14 mouse cellular contexts compared by ENCODE assay signal in the genomic region with DNA sequence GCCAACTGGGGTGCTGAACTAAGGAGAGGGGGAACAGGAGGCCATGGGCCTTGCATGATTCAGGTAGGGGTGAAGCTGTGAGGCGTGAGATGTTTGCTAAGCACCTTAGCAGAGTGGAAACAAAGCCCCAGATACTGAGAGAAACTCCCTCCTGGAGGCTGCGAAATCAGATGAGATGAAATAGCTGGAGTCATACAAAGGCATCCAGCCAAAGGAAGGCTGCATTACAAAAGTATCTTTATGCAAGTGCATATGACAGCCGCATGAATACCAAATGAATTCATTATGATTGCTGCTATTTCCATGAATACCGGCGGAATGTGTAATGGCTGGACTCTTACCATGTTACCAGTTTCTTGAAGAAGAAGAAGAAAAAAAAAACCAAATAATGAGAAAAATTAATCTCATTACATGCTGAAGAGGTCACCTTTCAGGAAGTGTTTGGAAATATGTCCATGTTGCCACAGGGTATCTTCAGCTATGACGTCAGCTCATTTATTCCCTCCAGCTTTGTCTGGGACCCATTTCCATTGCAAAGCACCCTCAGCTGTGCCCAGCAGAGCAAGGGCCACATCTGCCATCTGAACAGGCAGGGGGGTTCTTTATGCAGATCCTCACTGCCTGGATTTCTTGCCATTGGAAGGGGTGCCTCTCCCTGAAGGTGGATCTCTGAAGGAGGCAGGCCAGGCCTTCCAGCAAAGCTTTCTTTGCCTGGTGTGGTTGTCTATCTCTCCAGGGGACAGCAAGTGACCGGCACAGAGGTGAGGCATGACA.
A peak's percentile ranks its signal among the peaks of the same experiment; 100 is the strongest.
DNase-seq lines count a peak whose midpoint lies in the region; ATAC-seq and TF ChIP-seq lines count a peak whose summit lies in the region.
"Had no signal": no experiment of that assay in that cellular context is flagged by ENCODE, and none has a peak within 500 bp of the region (broad histone marks: within the 10 kb centered on the region; RNA-seq: fewer than 3 reads in every experiment).

No protein-coding gene starts in this region.

- H3K27me3 ChIP-seq in forebrain, embryonic 15.5 days, result 0 out of 2 replicates have a peak, but pooled peaks cover 6% of the 10 kb centered on the region
- no peaks in the 10 kb centered on the region for H3K27me3 ChIP-seq in hindbrain, postnatal 0 days (ENCODE audit: insufficient read depth, low read length)
- no peaks in the 10 kb centered on the region; the same call in 1 of the 2 replicates for H3K27me3 ChIP-seq in midbrain, embryonic 13.5 days
- peaks cover 15% of the 10 kb centered on the region; the same call in 1 of the 2 replicates for H3K27me3 ChIP-seq in heart, embryonic 12.5 days (replicated peaks)
- H3K27me3 ChIP-seq: liver, embryonic 13.5 days had no signal

- TF ChIP-seq CTCF in hindbrain, postnatal 0 days (IDR thresholded peaks at IDR 0.05; ENCODE audit: low read depth), result no peak

- ATAC-seq in forebrain, embryonic 15.5 days (replicated peaks), result peak; percentile 68
- no peak for ATAC-seq in hindbrain, postnatal 0 days
- peak; percentile 66 for ATAC-seq in midbrain, embryonic 13.5 days
- ATAC-seq in heart, embryonic 12.5 days (ENCODE audit: insufficient number of reproducible peaks, low FRiP score), result no peak
- ATAC-seq: intestine, postnatal 0 days had no signal

- H3K27ac ChIP-seq in forebrain, embryonic 15.5 days (replicated peaks), result peak overlapping the region; percentile 70
- H3K27ac ChIP-seq in hindbrain, postnatal 0 days, result no peak overlapping the region
- H3K27ac ChIP-seq in midbrain, embryonic 13.5 days, result peak overlapping the region; percentile 76
- no peak overlapping the region for H3K27ac ChIP-seq in heart, embryonic 12.5 days (ENCODE audit: poor library complexity, severe bottlenecking)
- H3K27ac ChIP-seq: liver, embryonic 13.5 days had no signal

- 40% methylated on average over 7 of the region's 7 CpGs for WGBS in forebrain, embryonic 15.5 days
- WGBS in hindbrain, postnatal 0 days, result 46% methylated on average over 7 of the region's 7 CpGs
- WGBS in midbrain, embryonic 13.5 days, result 38% methylated on average over 7 of the region's 7 CpGs
- WGBS in heart, embryonic 12.5 days, result 81% methylated on average over 7 of the region's 7 CpGs

- peak; percentile 17 to 45 for DNase-seq in layer of hippocampus, adult 18-20 months (ENCODE audit: low spot score in 2 of 2)
- no peak for DNase-seq in layer of hippocampus, postnatal 25 days (ENCODE audit: extremely low spot score in 1 of 2, low spot score in 1 of 2)
- DNase-seq in hindbrain, postnatal 0 days (ENCODE audit: low spot score), result peak; percentile 52
- no peak for DNase-seq in kidney, postnatal 14 days
- no peak for DNase-seq in thymus, postnatal 36 days
- DNase-seq: cerebellum, postnatal 14 days; gastrocnemius, postnatal 36 days; heart, postnatal 14 days; liver, embryonic 13.5 days; lung, postnatal 14 days had no signal

- H3K4me1 ChIP-seq in forebrain, embryonic 15.5 days, result peaks cover 15% of the 10 kb centered on the region
- peaks cover 4% of the 10 kb centered on the region; the same call in 1 of the 2 replicates for H3K4me1 ChIP-seq in hindbrain, postnatal 0 days (ENCODE audit: insufficient read depth, low read length)
- peaks cover 31% of the 10 kb centered on the region for H3K4me1 ChIP-seq in midbrain, embryonic 13.5 days (replicated peaks)
- H3K4me1 ChIP-seq in heart, embryonic 12.5 days (replicated peaks), result no peaks in the 10 kb centered on the region
- H3K4me1 ChIP-seq: liver, embryonic 13.5 days had no signal

- no peak overlapping the region for H3K4me3 ChIP-seq in forebrain, embryonic 15.5 days
- no peak overlapping the region for H3K4me3 ChIP-seq in hindbrain, postnatal 0 days (ENCODE audit: low read length)
- no peak overlapping the region for H3K4me3 ChIP-seq in midbrain, embryonic 13.5 days (replicated peaks)
- no peak overlapping the region for H3K4me3 ChIP-seq in heart, embryonic 12.5 days
- H3K4me3 ChIP-seq: liver, embryonic 13.5 days had no signal

- no peak overlapping the region for H3K9ac ChIP-seq in forebrain, embryonic 15.5 days (replicated peaks)
- no peak overlapping the region for H3K9ac ChIP-seq in hindbrain, postnatal 0 days (replicated peaks; ENCODE audit: low read length)
- H3K9ac ChIP-seq in midbrain, embryonic 13.5 days (replicated peaks), result no peak overlapping the region
- no peak overlapping the region for H3K9ac ChIP-seq in heart, embryonic 12.5 days
- H3K9ac ChIP-seq: liver, embryonic 13.5 days had no signal

- H3K4me2 ChIP-seq in forebrain, embryonic 15.5 days (replicated peaks), result no peak overlapping the region
- no peak overlapping the region for H3K4me2 ChIP-seq in hindbrain, postnatal 0 days (ENCODE audit: low read depth, low read length)
- no peak overlapping the region for H3K4me2 ChIP-seq in midbrain, embryonic 13.5 days (replicated peaks)
- no peak overlapping the region for H3K4me2 ChIP-seq in heart, embryonic 12.5 days
- H3K4me2 ChIP-seq: liver, embryonic 13.5 days had no signal

- H3K9me3 ChIP-seq in forebrain, embryonic 15.5 days, result no peaks in the 10 kb centered on the region
- no peaks in the 10 kb centered on the region for H3K9me3 ChIP-seq in hindbrain, postnatal 0 days (ENCODE audit: low read length)
- H3K9me3 ChIP-seq in midbrain, embryonic 13.5 days, result no peaks in the 10 kb centered on the region
- no peaks in the 10 kb centered on the region for H3K9me3 ChIP-seq in heart, embryonic 12.5 days (replicated peaks)
- H3K9me3 ChIP-seq: liver, embryonic 13.5 days had no signal

- H3K36me3 ChIP-seq in forebrain, embryonic 15.5 days, result no peaks in the 10 kb centered on the region
- H3K36me3 ChIP-seq in hindbrain, postnatal 0 days (ENCODE audit: insufficient read depth, low read length), result no peaks in the 10 kb centered on the region
- H3K36me3 ChIP-seq in midbrain, embryonic 13.5 days, result no peaks in the 10 kb centered on the region
- H3K36me3 ChIP-seq in heart, embryonic 12.5 days, result no peaks in the 10 kb centered on the region
- H3K36me3 ChIP-seq: liver, embryonic 13.5 days had no signal

Comparison
In these comparisons a context has a peak if more than half of its experiments do, and no peak if none do; other contexts are left out.
1. DNase-seq: peak in layer of hippocampus, adult 18-20 months (2 of 2) and hindbrain, postnatal 0 days (single experiment); none in layer of hippocampus, postnatal 25 days (0 of 2), kidney, postnatal 14 days (single experiment) and thymus, postnatal 36 days (0 of 2).
2. ATAC-seq: peak in forebrain, embryonic 15.5 days (single experiment) and midbrain, embryonic 13.5 days (single experiment); none in hindbrain, postnatal 0 days (single experiment) and heart, embryonic 12.5 days (single experiment).
3. H3K27ac ChIP-seq: peak in forebrain, embryonic 15.5 days (single experiment) and midbrain, embryonic 13.5 days (single experiment); none in hindbrain, postnatal 0 days (single experiment) and heart, embryonic 12.5 days (single experiment).